Mouse (Mus musculus) layer of hippocampus, adult 11-12 months (tissue): ENCODE data around the gene Ube2l3.
"Not testable (repeated sequence)": the region's sequence is repeated elsewhere in the genome, so short reads cannot be mapped to it uniquely, and the experiment has no call there.

ENCODE experiments used
- DNase-seq: peaks from one replicate; pipeline ENCODE4 v3.0.0; 2022; ENCODE audit warnings: low spot score

The Ube2l3 gene

DNA sequence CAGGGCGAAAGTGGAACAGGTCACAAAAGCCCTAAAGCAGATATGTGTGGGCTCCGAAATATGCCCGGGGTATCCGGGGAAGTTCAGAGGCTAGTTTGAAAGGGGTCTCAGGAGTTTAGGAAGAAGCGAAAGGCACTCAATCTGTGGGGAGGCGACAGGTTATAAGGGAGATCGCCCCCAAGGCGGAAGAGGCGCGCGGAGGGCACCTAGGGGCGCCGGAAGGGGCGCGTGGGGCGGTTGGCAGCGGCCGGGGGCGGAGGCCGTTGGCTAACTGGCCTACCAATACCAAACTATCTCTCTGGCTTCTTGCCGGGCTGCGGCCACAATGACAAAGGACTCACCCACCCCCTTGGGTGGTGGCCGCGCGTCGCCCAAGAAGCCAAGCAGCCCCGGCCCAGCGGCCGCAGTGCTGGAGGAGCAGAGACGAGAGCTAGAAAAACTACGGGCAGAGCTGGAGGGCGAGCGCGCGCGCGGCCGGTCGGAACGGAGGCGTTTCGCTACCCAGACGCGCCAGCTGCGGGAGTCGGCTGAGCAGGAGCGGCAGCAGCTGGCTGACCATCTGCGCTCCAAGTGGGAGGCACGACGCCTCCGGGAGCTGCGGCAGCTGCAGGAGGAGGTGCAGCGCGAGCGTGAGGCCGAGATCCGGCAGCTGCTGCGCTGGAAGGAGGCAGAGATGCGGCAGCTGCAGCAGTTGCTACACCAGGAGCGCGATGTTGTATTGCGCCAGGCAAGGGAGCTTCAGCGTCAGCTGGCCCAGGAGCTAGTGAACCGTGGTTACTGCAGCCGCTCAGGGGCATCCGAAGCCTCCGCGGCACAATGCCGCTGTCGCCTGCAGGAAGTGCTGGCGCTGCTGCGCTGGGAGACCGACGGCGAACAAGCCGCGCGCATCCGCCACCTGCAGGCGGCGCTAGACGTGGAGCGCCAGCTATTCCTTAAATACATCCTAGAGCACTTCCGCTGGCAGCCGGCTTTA lies 6.2 kb upstream of the Ube2l3 start, which contains the start of gene Rimbp3:
Gene Rimbp3, plus strand, starts transcription at position 215 of the 973 bp plus-strand sequence.
- peak; percentile 87 for DNase-seq

GRCm38 (mm10) chr16:17204990-17205389 lies 2.5 kb upstream of the Ube2l3 start:
- peak; percentile 31 for DNase-seq

GRCm38 (mm10) chr16:17201977-17202376 lies 472 bp downstream of the Ube2l3 start:
- DNase-seq, result no peak

DNA sequence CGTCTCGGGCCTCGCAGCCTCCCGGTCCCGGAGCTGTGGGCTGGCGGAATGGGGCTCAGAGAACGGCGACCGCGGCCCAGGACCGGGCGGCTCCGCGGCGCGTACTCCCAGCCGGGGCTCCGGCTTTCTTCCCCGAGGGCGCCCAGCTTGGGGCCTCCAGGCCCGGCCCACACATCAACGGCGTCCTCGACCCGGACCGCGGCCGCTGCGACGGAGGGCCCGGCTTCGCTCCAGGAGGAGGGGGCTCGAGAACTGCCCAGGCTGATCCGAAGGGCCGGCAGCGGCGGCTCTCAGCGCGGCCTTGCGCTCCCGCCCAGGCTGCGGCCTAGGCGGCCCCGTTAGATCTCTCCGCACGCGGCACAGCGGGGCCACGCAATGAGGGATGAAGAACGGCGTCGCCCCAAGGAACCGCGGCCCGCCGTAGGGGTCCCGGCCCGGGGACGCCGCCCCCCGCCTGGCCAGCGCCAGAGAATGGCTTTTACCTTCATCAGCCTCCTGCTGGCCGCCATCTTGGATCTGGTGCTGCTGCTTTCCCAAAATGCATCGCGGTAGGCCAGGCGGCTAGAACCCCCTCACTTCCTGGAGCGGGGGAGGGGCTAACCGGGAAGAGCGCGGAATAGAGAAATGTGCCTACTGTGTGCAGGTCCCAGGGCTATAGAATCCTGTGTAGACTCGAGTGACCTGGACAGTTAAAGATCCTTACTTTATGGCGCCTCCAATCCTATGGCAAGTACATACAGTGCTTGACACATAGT lies 1.3 kb downstream of the Ube2l3 start:
- DNase-seq, result peak; percentile 83

DNA sequence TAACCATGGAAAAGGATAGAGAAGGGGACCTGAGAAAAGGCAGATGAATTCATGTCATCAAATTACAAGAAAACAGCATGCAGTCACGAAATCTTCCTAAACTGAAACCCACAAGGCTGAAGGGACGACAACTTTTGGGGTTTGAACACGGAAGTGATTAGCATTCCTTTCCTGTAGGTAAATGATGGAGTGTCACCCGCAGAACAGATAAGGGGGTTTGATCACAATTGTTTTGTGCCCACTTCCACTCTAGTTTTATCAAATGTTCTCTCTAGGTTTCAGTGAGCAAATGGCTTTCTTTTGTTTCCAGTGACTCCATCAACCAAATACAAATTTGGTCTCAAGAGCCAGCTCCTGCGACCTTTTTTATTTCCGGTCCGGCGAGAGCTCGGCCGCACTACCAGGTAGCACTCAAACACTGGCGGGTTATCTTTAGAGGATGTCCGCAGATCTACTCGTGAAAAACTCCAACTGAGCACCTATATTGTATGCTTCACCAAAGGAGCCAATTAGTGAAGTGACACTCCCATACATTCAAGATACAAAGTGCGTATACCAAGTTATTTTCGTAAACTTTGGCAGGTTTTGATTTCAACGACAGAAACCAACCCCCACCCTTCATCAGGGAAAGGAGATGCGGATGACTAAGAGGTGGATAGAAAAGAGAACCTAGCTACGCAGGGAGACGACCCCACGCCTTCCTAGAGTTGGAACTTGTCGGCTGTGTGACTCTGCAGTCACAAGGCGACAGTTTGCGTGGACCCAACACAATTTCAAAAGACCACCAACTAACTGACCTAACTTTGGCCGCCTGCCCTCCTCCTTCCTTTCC lies 2.1 kb downstream of the Ube2l3 start:
- no peak for DNase-seq

- no peak for DNase-seq
These were observed 8.6 kb downstream of the Ube2l3 start for GRCm38 (mm10) chr16:17193823-17194222.

DNA sequence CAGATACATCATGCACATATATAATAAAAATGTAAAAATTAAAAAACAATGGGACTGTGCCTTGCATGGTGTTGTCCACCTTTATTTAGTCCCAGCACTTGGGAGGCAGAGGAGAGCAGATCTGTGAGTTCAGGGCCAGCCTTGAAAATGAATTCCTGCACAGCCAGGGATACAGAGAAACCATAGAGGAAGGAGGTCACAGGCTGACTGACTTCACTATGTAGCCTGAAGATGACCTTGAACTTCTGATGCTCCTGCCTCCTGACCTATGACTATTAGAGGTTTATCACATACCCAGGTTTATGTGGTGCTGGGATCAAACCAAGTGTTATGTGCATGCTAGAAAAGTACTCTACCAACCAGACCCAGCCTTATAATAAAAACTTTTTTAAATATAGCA lies 17.0 kb downstream of the Ube2l3 start:
- no peak for DNase-seq

- no peak for DNase-seq
These were observed 19.4 kb downstream of the Ube2l3 start for GRCm38 (mm10) chr16:17183003-17183402.

DNA sequence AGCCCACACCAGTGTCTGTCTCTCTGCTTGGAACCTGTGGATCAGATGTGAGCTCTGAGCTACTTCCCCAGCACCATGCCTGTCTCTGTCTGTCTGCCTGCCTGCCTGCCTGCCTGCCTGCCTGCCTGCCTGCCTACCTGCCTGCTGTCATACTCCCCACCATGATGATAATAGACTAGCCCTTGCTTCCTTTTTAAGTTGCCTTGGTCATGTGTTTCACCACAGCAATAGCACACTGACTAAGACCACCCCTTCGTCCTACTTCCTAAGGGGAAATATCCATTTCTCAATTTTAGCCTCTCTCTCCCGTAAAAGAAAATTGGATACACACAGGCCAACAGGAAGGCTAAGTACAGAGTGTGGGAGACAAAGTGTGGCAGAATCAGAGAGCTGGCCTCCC lies 20.3 kb downstream of the Ube2l3 start:
- DNase-seq, result no peak

GRCm38 (mm10) chr16:17181382-17181781 lies 21.1 kb downstream of the Ube2l3 start:
- peak; percentile 44 for DNase-seq

GRCm38 (mm10) chr16:17179706-17180105 lies 22.7 kb downstream of the Ube2l3 start:
- DNase-seq, result no peak

- DNase-seq, result no peak
These were observed 24.8 kb downstream of the Ube2l3 start for GRCm38 (mm10) chr16:17177623-17178170.

DNA sequence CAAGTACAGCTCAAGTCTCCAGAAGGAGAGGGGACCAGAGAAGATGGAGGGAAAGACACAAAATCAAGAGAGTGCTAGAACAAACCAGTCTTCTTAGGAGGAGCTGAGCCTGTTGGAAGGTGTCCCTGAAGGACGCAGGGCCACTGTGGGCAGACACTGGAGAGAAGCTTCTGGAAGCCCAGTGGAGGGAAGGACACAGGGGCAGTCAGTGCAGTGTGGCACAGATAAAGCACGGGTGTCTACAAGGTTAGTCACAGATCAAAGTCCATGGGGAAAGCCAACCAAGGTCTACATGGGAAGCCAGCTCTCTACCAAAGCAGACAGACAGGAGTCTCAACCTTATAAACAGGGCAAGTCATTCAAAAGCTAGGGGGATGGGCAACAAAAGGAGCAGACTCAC lies 26.7 kb downstream of the Ube2l3 start:
- DNase-seq, result no peak

- no peak for DNase-seq
These were observed 34.4 kb downstream of the Ube2l3 start for GRCm38 (mm10) chr16:17168049-17168448.

DNA sequence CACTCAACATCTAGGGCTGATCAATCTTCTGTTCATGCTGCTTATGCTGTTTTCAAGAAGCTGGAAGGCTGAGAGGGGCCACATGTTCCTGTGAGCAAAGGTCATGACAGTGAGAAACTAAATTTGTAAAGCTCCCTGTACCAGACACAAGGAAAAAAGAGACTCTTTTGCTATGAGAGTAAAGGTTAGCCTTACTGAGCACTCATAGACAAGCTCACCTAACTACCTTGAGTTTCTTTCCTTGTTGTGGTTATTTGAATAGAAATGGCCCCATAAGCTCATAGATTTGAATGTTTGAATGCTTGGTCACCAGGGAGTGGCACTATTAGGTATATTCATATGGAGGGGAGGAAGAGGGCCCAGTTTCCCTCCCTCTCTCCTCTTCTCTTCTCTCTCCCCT lies 35.3 kb downstream of the Ube2l3 start:
- DNase-seq, result no peak

DNA sequence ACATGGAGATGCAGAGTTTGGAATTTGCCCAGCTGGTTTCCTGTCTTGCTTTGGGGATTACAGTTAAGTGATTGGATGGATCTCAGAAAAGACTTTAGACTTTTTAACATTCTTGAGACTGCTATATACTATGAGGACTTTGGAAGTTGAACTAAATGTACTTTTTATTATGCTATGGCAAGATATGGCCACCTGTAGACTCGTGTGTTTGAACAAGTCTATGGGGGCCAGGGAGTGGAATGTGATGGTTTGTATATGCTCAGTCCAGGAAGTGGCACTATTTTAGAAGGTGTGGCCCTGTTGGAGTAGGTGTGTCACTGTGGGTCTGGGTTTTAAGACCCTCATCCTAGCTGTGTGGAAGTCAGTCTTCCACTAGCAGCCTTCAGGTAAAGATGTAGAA lies 37.0 kb downstream of the Ube2l3 start:
- not testable (repeated sequence) for DNase-seq

DNA sequence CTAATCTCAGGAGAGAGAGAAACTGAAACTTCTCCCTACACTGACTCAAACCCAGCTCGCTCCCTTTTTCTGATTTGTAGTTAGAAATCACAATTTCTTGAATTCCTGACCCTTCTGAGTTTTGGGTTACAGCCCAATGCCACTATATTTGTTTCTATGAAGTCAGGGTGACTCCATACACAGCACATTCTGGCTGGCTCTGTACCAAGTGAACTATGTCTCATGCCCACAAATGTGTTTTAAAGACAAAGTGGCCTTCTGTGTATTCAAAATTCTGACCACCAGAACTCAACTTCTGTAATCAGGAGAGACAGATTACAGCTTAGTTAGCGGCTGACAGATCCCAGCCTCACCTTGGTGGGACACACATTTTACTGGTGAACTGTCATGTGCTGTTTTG lies 48.1 kb downstream of the Ube2l3 start:
- no peak for DNase-seq

DNA sequence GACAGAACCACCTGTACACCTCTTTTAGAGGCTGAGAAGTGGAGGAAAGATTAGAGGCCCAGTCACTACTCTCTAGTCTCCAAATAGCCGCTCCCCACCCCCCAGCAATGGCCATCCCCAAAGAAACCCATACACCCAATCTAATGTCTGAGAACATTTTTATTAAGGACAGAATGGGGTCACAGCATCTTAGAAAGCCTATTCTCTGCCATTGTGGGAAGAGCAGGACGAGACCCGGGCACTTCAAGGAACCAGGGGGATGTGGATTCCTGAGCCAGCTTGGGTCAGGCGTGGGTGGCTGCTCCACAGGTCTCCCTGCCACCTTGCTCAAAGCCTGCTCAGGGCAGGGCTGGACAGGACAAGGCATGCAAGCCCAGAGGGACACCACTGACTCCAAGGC lies 50.6 kb downstream of the Ube2l3 start:
- DNase-seq, result no peak

DNA sequence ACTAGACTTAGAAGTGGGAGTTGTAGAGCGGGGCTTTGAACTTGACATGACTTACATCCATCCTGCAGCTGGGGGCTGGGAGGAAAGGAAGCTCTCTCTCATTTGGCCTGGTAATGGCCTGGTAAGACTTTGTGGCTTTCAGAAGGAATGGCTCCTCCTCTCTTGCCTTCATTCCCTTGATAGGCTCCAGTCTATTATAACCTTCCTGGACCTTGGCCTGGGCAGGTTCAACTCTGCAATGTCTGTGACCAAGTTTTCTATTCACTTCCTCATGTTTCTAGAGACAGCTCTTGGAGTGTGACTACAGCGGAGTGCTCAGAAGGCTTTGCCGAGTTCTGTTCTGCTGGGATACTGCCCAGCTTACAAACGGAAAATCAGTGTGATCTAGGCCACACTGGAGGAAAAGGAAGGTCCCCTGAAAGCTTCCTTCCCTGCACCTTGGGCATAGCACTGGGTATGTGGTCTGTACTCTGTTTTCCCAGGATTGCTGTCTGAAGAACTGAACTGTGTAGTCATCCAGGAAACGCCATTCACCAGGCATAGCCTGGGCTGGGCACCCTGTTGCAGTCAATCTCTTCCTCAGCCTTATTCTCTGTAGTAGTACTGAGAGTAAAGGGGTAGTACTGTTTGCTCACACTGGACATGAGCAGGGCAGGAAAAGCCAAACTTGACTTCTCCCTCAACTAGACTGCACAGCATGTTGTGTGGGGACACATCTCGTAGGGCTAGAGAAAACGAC lies 51.8 kb downstream of the Ube2l3 start:
- no peak for DNase-seq

- no peak for DNase-seq
These were observed 54.4 kb downstream of the Ube2l3 start for GRCm38 (mm10) chr16:17148084-17148483.

DNA sequence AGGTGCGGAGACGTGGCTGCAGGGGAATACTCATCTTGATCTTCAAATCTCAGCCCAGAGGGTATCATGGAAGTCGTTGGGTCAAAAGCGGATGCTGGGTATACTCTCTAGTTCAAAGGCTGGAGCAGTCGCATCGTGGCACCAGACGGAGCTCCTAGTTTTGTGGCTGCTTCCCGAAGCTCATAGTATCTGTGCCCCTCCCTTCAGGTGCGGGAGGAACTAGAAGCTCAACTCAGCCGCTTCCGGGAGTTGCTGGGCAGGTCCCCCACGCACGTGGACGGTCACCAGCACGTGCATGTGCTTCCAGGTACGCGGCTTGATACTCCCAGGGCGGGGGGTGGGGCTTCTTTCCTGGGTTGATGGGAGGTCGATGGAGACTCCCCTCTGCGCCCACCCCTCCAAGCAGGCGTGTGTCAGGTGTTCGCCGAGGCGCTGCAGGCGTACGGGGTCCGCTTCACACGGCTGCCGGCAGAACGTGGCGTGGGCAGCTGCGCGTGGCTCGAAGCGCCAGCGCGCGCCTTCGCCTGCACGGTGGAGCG lies 55.0 kb downstream of the Ube2l3 start:
- DNase-seq, result no peak
